Mouse (Mus musculus): ENCODE measurements at regions not wholly inside any gene's neighbourhood (a gene's known extent, or its start where the extent isn't known, plus 50 kb on each side); places are given as distances from the start of the nearest gene placed in this dataset.

- H3K9me3 ChIP-seq (replicated peaks; ENCODE audit: control insufficient read depth, insufficient read depth, low read length, poor library complexity, severe bottlenecking), result no peaks in the 10 kb centered on the region
- no peaks in the 10 kb centered on the region for H3K36me3 ChIP-seq (ENCODE audit: control insufficient read depth, insufficient read depth, low read length, poor library complexity, severe bottlenecking)
- H3K27me3 ChIP-seq (ENCODE audit: control insufficient read depth, insufficient read depth, low read length, poor library complexity, severe bottlenecking), result no peaks in the 10 kb centered on the region
- H3K9ac ChIP-seq (ENCODE audit: low read depth, poor library complexity, severe bottlenecking), result no peak overlapping the region
- TF ChIP-seq EP300 (IDR thresholded peaks at IDR 0.05; ENCODE audit: insufficient read depth, low read depth, low read length) (no peak), CTCF (IDR thresholded peaks at IDR 0.05; ENCODE audit: low read depth, low read length) (no peak), POLR2A (IDR thresholded peaks at IDR 0.05; ENCODE audit: insufficient read depth, low read length) (no peak)
- H3K4me3 ChIP-seq (ENCODE audit: low read depth, low read length), result peak overlapping the region; percentile 28
- H3K27ac ChIP-seq (ENCODE audit: insufficient read depth, low read length), result no peak overlapping the region
- H3K4me1 ChIP-seq (ENCODE audit: control insufficient read depth, insufficient read depth, low read length), result peaks cover 2% of the 10 kb centered on the region
These were observed 187.4 kb upstream of the Ankrd55 start for GRCm38 (mm10) chr13:112100592-112101420.

DNA sequence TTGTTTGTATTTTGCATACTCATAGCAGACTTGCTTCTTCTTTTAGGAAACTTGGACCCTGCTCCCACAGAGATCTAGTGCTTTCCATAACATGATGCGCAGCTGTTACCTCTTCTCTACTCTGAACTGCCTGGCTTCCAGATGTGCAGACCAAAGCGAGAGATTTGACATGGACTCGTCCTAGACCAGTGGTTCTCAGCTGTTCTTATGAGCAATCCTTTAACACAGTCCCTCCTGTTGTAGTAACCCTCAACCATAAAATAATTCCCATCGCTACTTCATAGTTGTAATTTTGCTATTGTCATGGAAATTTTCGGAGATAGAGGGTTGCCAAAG lies 186.9 kb upstream of the Ankrd55 start:
- no peaks in the 10 kb centered on the region for H3K27me3 ChIP-seq (ENCODE audit: control insufficient read depth, insufficient read depth, low read length, poor library complexity, severe bottlenecking)
- H3K9me3 ChIP-seq (replicated peaks; ENCODE audit: control insufficient read depth, insufficient read depth, low read length, poor library complexity, severe bottlenecking), result no peaks in the 10 kb centered on the region
- H3K36me3 ChIP-seq (ENCODE audit: control insufficient read depth, insufficient read depth, low read length, poor library complexity, severe bottlenecking), result no peaks in the 10 kb centered on the region
- no peak overlapping the region for H3K27ac ChIP-seq (ENCODE audit: insufficient read depth, low read length)
- H3K4me3 ChIP-seq (ENCODE audit: low read depth, low read length), result no peak overlapping the region
- H3K4me1 ChIP-seq (ENCODE audit: control insufficient read depth, insufficient read depth, low read length), result peaks cover 2% of the 10 kb centered on the region
- no peak overlapping the region for H3K9ac ChIP-seq (ENCODE audit: low read depth, poor library complexity, severe bottlenecking)
- TF ChIP-seq POLR2A (IDR thresholded peaks at IDR 0.05; ENCODE audit: insufficient read depth, low read length), result no peak
- TF ChIP-seq CTCF (IDR thresholded peaks at IDR 0.05; ENCODE audit: low read depth, low read length), result no peak
- TF ChIP-seq EP300 (IDR thresholded peaks at IDR 0.05; ENCODE audit: insufficient read depth, low read depth, low read length), result no peak

DNA sequence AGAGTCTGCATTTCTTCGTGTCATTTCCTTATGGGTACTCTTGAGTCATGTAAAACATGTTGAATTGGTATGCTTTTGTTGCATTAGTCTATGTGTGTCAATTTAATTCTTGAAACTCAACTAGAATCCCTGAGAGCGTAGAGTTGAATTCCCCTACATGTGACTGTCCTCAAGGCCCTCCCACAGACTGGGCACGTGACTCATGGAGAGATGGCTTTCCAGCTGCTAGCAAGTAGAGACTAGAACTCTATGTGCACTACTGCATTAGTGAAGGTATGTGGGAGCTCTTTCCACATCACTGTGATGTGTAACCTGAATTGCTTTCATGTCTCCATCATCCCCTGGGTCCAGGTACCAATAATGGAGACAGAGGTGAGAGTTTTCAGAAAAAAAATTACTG lies 182.3 kb upstream of the Ankrd55 start:
- Histone ChIP-seq H3K4me3 (ENCODE audit: low read depth, low read length) (no peak overlapping the region), H3K27ac (ENCODE audit: insufficient read depth, low read length) (no peak overlapping the region), H3K27me3 (ENCODE audit: control insufficient read depth, insufficient read depth, low read length, poor library complexity, severe bottlenecking) (no peaks in the 10 kb centered on the region), H3K9ac (ENCODE audit: low read depth, poor library complexity, severe bottlenecking) (no peak overlapping the region), H3K4me1 (ENCODE audit: control insufficient read depth, insufficient read depth, low read length) (peaks cover 2% of the 10 kb centered on the region), H3K9me3 (replicated peaks; ENCODE audit: control insufficient read depth, insufficient read depth, low read length, poor library complexity, severe bottlenecking) (no peaks in the 10 kb centered on the region), H3K36me3 (ENCODE audit: control insufficient read depth, insufficient read depth, low read length, poor library complexity, severe bottlenecking) (no peaks in the 10 kb centered on the region)
- TF ChIP-seq POLR2A (IDR thresholded peaks at IDR 0.05; ENCODE audit: insufficient read depth, low read length) (no peak), EP300 (IDR thresholded peaks at IDR 0.05; ENCODE audit: insufficient read depth, low read depth, low read length) (no peak), CTCF (IDR thresholded peaks at IDR 0.05; ENCODE audit: low read depth, low read length) (no peak)

- Histone ChIP-seq H3K4me3 (ENCODE audit: low read depth, low read length) (no peak overlapping the region), H3K4me1 (ENCODE audit: control insufficient read depth, insufficient read depth, low read length) (no peaks in the 10 kb centered on the region), H3K27me3 (ENCODE audit: control insufficient read depth, insufficient read depth, low read length, poor library complexity, severe bottlenecking) (no peaks in the 10 kb centered on the region), H3K36me3 (ENCODE audit: control insufficient read depth, insufficient read depth, low read length, poor library complexity, severe bottlenecking) (no peaks in the 10 kb centered on the region), H3K9ac (ENCODE audit: low read depth, poor library complexity, severe bottlenecking) (no peak overlapping the region), H3K9me3 (replicated peaks; ENCODE audit: control insufficient read depth, insufficient read depth, low read length, poor library complexity, severe bottlenecking) (no peaks in the 10 kb centered on the region), H3K27ac (ENCODE audit: insufficient read depth, low read length) (no peak overlapping the region)
- TF ChIP-seq EP300 (IDR thresholded peaks at IDR 0.05; ENCODE audit: insufficient read depth, low read depth, low read length), result no peak
- no peak for TF ChIP-seq CTCF (IDR thresholded peaks at IDR 0.05; ENCODE audit: low read depth, low read length)
- no peak for TF ChIP-seq POLR2A (IDR thresholded peaks at IDR 0.05; ENCODE audit: insufficient read depth, low read length)
These were observed 173.5 kb upstream of the Ankrd55 start for GRCm38 (mm10) chr13:112114741-112115201.

- Histone ChIP-seq H3K9me3 (replicated peaks; ENCODE audit: control insufficient read depth, insufficient read depth, low read length, poor library complexity, severe bottlenecking) (no peaks in the 10 kb centered on the region), H3K27ac (ENCODE audit: insufficient read depth, low read length) (no peak overlapping the region), H3K4me1 (ENCODE audit: control insufficient read depth, insufficient read depth, low read length) (no peaks in the 10 kb centered on the region), H3K27me3 (ENCODE audit: control insufficient read depth, insufficient read depth, low read length, poor library complexity, severe bottlenecking) (no peaks in the 10 kb centered on the region), H3K36me3 (ENCODE audit: control insufficient read depth, insufficient read depth, low read length, poor library complexity, severe bottlenecking) (no peaks in the 10 kb centered on the region), H3K9ac (ENCODE audit: low read depth, poor library complexity, severe bottlenecking) (no peak overlapping the region), H3K4me3 (ENCODE audit: low read depth, low read length) (no peak overlapping the region)
- TF ChIP-seq CTCF (IDR thresholded peaks at IDR 0.05; ENCODE audit: low read depth, low read length), result no peak
- no peak for TF ChIP-seq POLR2A (IDR thresholded peaks at IDR 0.05; ENCODE audit: insufficient read depth, low read length)
- no peak for TF ChIP-seq EP300 (IDR thresholded peaks at IDR 0.05; ENCODE audit: insufficient read depth, low read depth, low read length)
These were observed 172.0 kb upstream of the Ankrd55 start for GRCm38 (mm10) chr13:112116101-112116726.

DNA sequence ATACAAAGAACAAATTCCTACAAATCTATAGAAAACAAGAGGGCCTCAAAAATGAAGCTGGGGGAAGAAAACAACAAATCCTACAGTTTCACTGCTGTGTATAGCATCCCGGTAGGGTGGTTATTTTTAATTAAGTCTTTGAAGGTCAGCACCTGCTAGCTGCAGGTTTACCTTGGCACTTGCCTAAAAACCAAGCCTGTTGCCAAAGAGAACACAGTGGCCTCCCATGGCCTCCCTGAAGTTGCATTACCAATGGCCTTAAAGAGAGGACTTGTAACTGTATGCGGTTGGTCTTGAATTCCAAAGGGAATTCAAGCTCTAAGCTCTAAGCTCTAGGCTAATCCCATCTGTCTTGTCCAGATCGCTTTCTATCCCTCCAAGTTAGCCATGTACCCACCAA lies 169.7 kb upstream of the Ankrd55 start:
- Histone ChIP-seq H3K4me1 (ENCODE audit: control insufficient read depth, insufficient read depth, low read length) (no peaks in the 10 kb centered on the region), H3K27me3 (ENCODE audit: control insufficient read depth, insufficient read depth, low read length, poor library complexity, severe bottlenecking) (no peaks in the 10 kb centered on the region), H3K4me3 (ENCODE audit: low read depth, low read length) (no peak overlapping the region), H3K9me3 (replicated peaks; ENCODE audit: control insufficient read depth, insufficient read depth, low read length, poor library complexity, severe bottlenecking) (no peaks in the 10 kb centered on the region), H3K27ac (ENCODE audit: insufficient read depth, low read length) (no peak overlapping the region), H3K36me3 (ENCODE audit: control insufficient read depth, insufficient read depth, low read length, poor library complexity, severe bottlenecking) (no peaks in the 10 kb centered on the region), H3K9ac (ENCODE audit: low read depth, poor library complexity, severe bottlenecking) (no peak overlapping the region)
- no peak for TF ChIP-seq EP300 (IDR thresholded peaks at IDR 0.05; ENCODE audit: insufficient read depth, low read depth, low read length)
- no peak for TF ChIP-seq POLR2A (IDR thresholded peaks at IDR 0.05; ENCODE audit: insufficient read depth, low read length)
- TF ChIP-seq CTCF (IDR thresholded peaks at IDR 0.05; ENCODE audit: low read depth, low read length), result no peak

All from ES-Bruce4 (cell line).